Mouse (Mus musculus) cortical plate, adult 2 months (tissue): ENCODE data around the gene Acin1.

Experiments
- CTCF ChIP-seq: fragments of 200-500 bp; IDR thresholded peaks from 2 replicates; pipeline ENCODE4 v1.5.1; 2011; ENCODE audit warnings: mild to moderate bottlenecking, control low read depth, low read length; ENCODE audit not compliant: insufficient read depth; ENCODE audit errors: extremely low read depth
- POLR2A ChIP-seq: fragments of 200-500 bp; IDR thresholded peaks from 2 replicates; pipeline ENCODE4 v1.6.1; 2011; ENCODE audit warnings: mild to moderate bottlenecking, low read length, control low read depth; ENCODE audit not compliant: insufficient read depth; ENCODE audit errors: extremely low read depth

GRCm38 (mm10) chr14:54701298-54701697 is 14.6 kb upstream of the Acin1 start:
- TF ChIP-seq POLR2A (no peak), CTCF (peak; percentile 85)
